Comparison of ENCODE assay signal across 8 mouse cellular contexts in the genomic region with DNA sequence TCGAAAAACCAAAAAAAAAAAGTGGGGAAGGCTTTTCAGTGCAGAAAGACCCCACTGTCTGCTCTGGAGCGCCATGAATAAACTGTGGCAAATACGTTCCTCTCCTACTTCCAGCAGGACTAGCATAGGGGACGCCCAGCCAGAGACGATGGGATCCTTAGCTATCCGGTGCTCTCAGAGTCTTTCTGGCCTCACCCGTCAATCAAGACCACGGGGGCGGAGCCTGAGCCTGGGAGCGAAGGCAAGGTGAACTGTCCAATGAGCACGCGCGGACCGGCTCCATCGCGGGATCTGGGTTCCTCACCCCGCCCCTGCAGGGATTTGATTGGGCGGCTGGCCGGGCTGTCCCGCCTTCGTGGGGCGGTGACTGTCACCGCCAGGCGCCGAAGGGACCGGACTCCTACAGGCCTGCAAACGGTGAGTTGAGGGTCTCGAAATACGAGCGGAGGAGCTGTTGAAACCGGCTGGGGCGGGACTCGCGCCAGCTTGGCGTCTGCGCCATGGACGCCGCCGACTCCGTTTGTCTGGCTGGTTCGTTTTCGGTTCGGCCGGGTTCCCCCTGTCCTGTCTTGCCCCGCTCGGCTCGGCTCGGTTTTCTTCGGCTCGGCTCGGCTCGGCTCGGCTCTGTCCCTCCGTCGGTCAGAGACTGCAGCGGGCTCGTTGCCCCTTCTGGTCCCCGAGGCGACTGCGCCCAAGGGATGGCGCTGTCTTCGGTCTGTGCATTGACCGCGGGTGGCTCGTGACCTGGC. TPM values are rescaled to one million over a fixed set of nuclear protein-coding genes. Genes with fewer than 3 reads are reported as not detected.
DNase-seq lines count a peak whose midpoint lies in the region; ATAC-seq lines count a peak whose summit lies in the region.

A gene (plus strand): TSS at position 350 of the 749 bp plus-strand sequence.

- no peaks in the 10 kb centered on the region for H3K36me3 ChIP-seq in hindbrain, embryonic 15.5 days

- peak within 1 kb of the TSS; percentile 74 for H3K4me3 ChIP-seq in hindbrain, embryonic 15.5 days

- peak within 1 kb of the TSS; percentile 60 for H3K4me2 ChIP-seq in hindbrain, embryonic 15.5 days

- under 1% methylated on average over 65 of the region's 65 CpGs for WGBS in hindbrain, embryonic 15.5 days

- no peaks in the 10 kb centered on the region for H3K9me3 ChIP-seq in hindbrain, embryonic 15.5 days

- H3K27me3 ChIP-seq in hindbrain, embryonic 15.5 days, result no peaks in the 10 kb centered on the region

- peaks cover 19% of the 10 kb centered on the region for H3K4me1 ChIP-seq in hindbrain, embryonic 15.5 days (replicated peaks)

- peak within 1 kb of the TSS; percentile 95 for H3K27ac ChIP-seq in hindbrain, embryonic 15.5 days (replicated peaks)

- peak; percentile 99 for DNase-seq in R1 (ENCODE audit: low read depth, low spot score)
- DNase-seq in cerebellum, postnatal 25 days, result peak; percentile 99 to 100
- DNase-seq in frontal cortex, postnatal 36 days (ENCODE audit: low spot score in 2 of 2), result peak; percentile 96 to 97
- peak; percentile 97 for DNase-seq in left cerebral cortex, adult 11 months (ENCODE audit: low spot score)
- peak; percentile 99 to 100 for DNase-seq in lung, postnatal 4 days
- DNase-seq in retina, postnatal 7 days (ENCODE audit: low read depth, low spot score), result peak; percentile 98
- peak; percentile 93 for DNase-seq in urinary bladder, adult 2 months (ENCODE audit: low spot score)

- ATAC-seq in hindbrain, embryonic 15.5 days (ENCODE audit: low FRiP score, low read depth), result peak; percentile 98

- peak within 1 kb of the TSS; percentile 83 for H3K9ac ChIP-seq in hindbrain, embryonic 15.5 days

RNA-seq across cellular contexts. Expression of the gene that starts here (rescaled TPM):
- polyA plus RNA-seq in hindbrain, embryonic 15.5 days (2015; fragmentation: Nextera tagmentation; extraction: Ambion mirVana), result 85.3 and 86.0 TPM in 2 replicates
- 84.1 and 92.9 TPM in 2 replicates for polyA plus RNA-seq in urinary bladder, adult 2 months (2012; rRNA removed)

Comparison
In these comparisons a context has a peak if more than half of its experiments do, and no peak if none do; other contexts are left out.
1. Peak in every context shown above with its lines: DNase-seq, ATAC-seq, H3K4me3 ChIP-seq and H3K27ac ChIP-seq.